Mouse (Mus musculus): ENCODE measurements around the gene Glyctk.

Glyctk gene

GRCm38 (mm10) chr9:106158037-106158491 lies at the start of gene Glyctk:
Gene Glyctk, minus strand, starts transcription at chr9:106158138.
- DNase-seq (ENCODE audit: low read depth, low spot score), result no peak

- DNase-seq (ENCODE audit: low read depth, low spot score), result no peak
These were observed 48.6 kb upstream of the Glyctk start for GRCm38 (mm10) chr9:106206515-106206914.

GRCm38 (mm10) chr9:106205713-106206290 lies 47.9 kb upstream of the Glyctk start:
- DNase-seq (ENCODE audit: low read depth, low spot score), result no peak

- no peak for DNase-seq (ENCODE audit: low read depth, low spot score)
These were observed 46.3 kb upstream of the Glyctk start for GRCm38 (mm10) chr9:106203990-106204851.

GRCm38 (mm10) chr9:106202819-106203636 lies 45.1 kb upstream of the Glyctk start, which contains the start of gene Twf2:
Gene Twf2, plus strand, starts transcription at chr9:106203108.
- DNase-seq (ENCODE audit: low read depth, low spot score), result peak; percentile 94

- DNase-seq (ENCODE audit: low read depth, low spot score), result no peak
These were observed 44.0 kb upstream of the Glyctk start for GRCm38 (mm10) chr9:106201895-106202294.

- DNase-seq (ENCODE audit: low read depth, low spot score), result no peak
These were observed 41.8 kb upstream of the Glyctk start, which contains the start of gene Ppm1m for GRCm38 (mm10) chr9:106199535-106200272. Gene Ppm1m, minus strand, starts transcription at chr9:106199746.

- peak; percentile 40 for DNase-seq (ENCODE audit: low read depth, low spot score)
These were observed 41.1 kb upstream of the Glyctk start for GRCm38 (mm10) chr9:106198962-106199458.

- no peak for DNase-seq (ENCODE audit: low read depth, low spot score)
These were observed 39.8 kb upstream of the Glyctk start for GRCm38 (mm10) chr9:106197732-106198131.

GRCm38 (mm10) chr9:106197081-106197713 lies 39.3 kb upstream of the Glyctk start:
- DNase-seq (ENCODE audit: low read depth, low spot score), result no peak

GRCm38 (mm10) chr9:106195693-106196092 lies 37.8 kb upstream of the Glyctk start:
- DNase-seq (ENCODE audit: low read depth, low spot score), result no peak

GRCm38 (mm10) chr9:106193930-106194807 lies 36.2 kb upstream of the Glyctk start:
- no peak for DNase-seq (ENCODE audit: low read depth, low spot score)

- DNase-seq (ENCODE audit: low read depth, low spot score), result no peak
These were observed 35.1 kb upstream of the Glyctk start for GRCm38 (mm10) chr9:106192998-106193397.

GRCm38 (mm10) chr9:106192024-106192423 lies 34.1 kb upstream of the Glyctk start:
- DNase-seq (ENCODE audit: low read depth, low spot score), result no peak

GRCm38 (mm10) chr9:106191355-106191754 lies 33.4 kb upstream of the Glyctk start:
- no peak for DNase-seq (ENCODE audit: low read depth, low spot score)

- DNase-seq (ENCODE audit: low read depth, low spot score), result no peak
These were observed 26.1 kb upstream of the Glyctk start for GRCm38 (mm10) chr9:106183996-106184395.

GRCm38 (mm10) chr9:106182146-106182545 lies 24.2 kb upstream of the Glyctk start:
- no peak for DNase-seq (ENCODE audit: low read depth, low spot score)

- no peak for DNase-seq (ENCODE audit: low read depth, low spot score)
These were observed 22.0 kb upstream of the Glyctk start for GRCm38 (mm10) chr9:106179964-106180363.

- no peak for DNase-seq (ENCODE audit: low read depth, low spot score)
These were observed 21.5 kb upstream of the Glyctk start for GRCm38 (mm10) chr9:106179454-106179853.

Data from forelimb bud, embryonic 11.5 days (tissue).